Mouse (Mus musculus) Muller cell, postnatal 12 days (primary cell): Measurements from ENCODE around the gene Nfatc2.

Experiments
- DNase-seq: peaks from one replicate; pipeline ENCODE4 v3.0.0-alpha.2; 2015; ENCODE audit errors: inconsistent ontology term

Nfatc2 gene

GRCm38 (mm10) chr2:168601491-168602386 is at the start of gene Nfatc2:
Gene Nfatc2 (minus strand): TSS chr2:168601657.
- DNase-seq, result peak; percentile 97

GRCm38 (mm10) chr2:168648171-168648570 is 46.7 kb upstream of the Nfatc2 start:
- no peak for DNase-seq

- no peak for DNase-seq
These were observed 43.4 kb upstream of the Nfatc2 start for GRCm38 (mm10) chr2:168644855-168645254.

GRCm38 (mm10) chr2:168643524-168644177 is 42.2 kb upstream of the Nfatc2 start:
- no peak for DNase-seq

GRCm38 (mm10) chr2:168642187-168642586 is 40.7 kb upstream of the Nfatc2 start:
- no peak for DNase-seq

- DNase-seq, result no peak
These were observed 39.0 kb upstream of the Nfatc2 start for GRCm38 (mm10) chr2:168640460-168640859.

- no peak for DNase-seq
These were observed 33.4 kb upstream of the Nfatc2 start for GRCm38 (mm10) chr2:168634881-168635280.

GRCm38 (mm10) chr2:168633301-168633816 is 31.9 kb upstream of the Nfatc2 start:
- DNase-seq, result no peak

- no peak for DNase-seq
These were observed 31.1 kb upstream of the Nfatc2 start for GRCm38 (mm10) chr2:168632543-168632942.

GRCm38 (mm10) chr2:168628787-168629186 is 27.3 kb upstream of the Nfatc2 start:
- peak; percentile 77 for DNase-seq

GRCm38 (mm10) chr2:168627829-168628770 is 26.6 kb upstream of the Nfatc2 start:
- DNase-seq, result peak; percentile 29

GRCm38 (mm10) chr2:168626385-168626784 is 24.9 kb upstream of the Nfatc2 start:
- DNase-seq, result peak; percentile 26

- DNase-seq, result no peak
These were observed 23.6 kb upstream of the Nfatc2 start for GRCm38 (mm10) chr2:168625091-168625490.

- peak; percentile 60 for DNase-seq
These were observed 19.8 kb upstream of the Nfatc2 start for GRCm38 (mm10) chr2:168621111-168621802.

GRCm38 (mm10) chr2:168618205-168618717 is 16.8 kb upstream of the Nfatc2 start:
- DNase-seq, result no peak

- DNase-seq, result peak; percentile 77
These were observed 13.7 kb upstream of the Nfatc2 start for GRCm38 (mm10) chr2:168615160-168615559.

- DNase-seq, result no peak
These were observed 12.9 kb upstream of the Nfatc2 start for GRCm38 (mm10) chr2:168614170-168614872.

- no peak for DNase-seq
These were observed 11.8 kb upstream of the Nfatc2 start for GRCm38 (mm10) chr2:168613092-168613880.

GRCm38 (mm10) chr2:168610941-168611340 is 9.5 kb upstream of the Nfatc2 start:
- peak; percentile 60 for DNase-seq
